Mouse (Mus musculus) midbrain, embryonic 14.5 days (tissue): ENCODE measurements around the gene Ssc5d. TPM values are rescaled to one million over a fixed set of nuclear protein-coding genes. Genes with fewer than 3 reads are reported as not detected.

Source experiments
- ATAC-seq: fragments of 200-750 bp; cut with Nextera tagmentation; 2 replicates; pipeline ENCODE4 v1.8.0; 2017; ENCODE audit warnings: moderate number of reproducible peaks, moderate library complexity; ENCODE audit not compliant: low FRiP score, low TSS enrichment
- DNase-seq: peaks from one replicate; pipeline ENCODE4 v3.0.0-alpha.2; 2015
- H3K27ac ChIP-seq: fragments of 300-500 bp; sonication (generic); replicated peaks from 2 replicates; pipeline ENCODE4 v1.5.1; 2014; ENCODE audit warnings: mild to moderate bottlenecking, low read depth, low read length, moderate library complexity
- H3K27me3 ChIP-seq: fragments of 300-500 bp; sonication (generic); 2 replicates; pipeline ENCODE4 v1.6.1; 2014; ENCODE audit warnings: low read length, control low read depth, mixed read lengths; ENCODE audit not compliant: control insufficient read depth, insufficient read depth
- H3K36me3 ChIP-seq: fragments of 300-500 bp; sonication (generic); 2 replicates; pipeline ENCODE4 v1.6.1; 2014; ENCODE audit warnings: low read length, control low read depth; ENCODE audit not compliant: control insufficient read depth, insufficient read depth
- H3K4me1 ChIP-seq: fragments of 300-500 bp; sonication (generic); 2 replicates; pipeline ENCODE4 v1.6.1; 2014; ENCODE audit warnings: mild to moderate bottlenecking, antibody characterized with exemption, low read length, control low read depth; ENCODE audit not compliant: control insufficient read depth, insufficient read depth
- H3K4me2 ChIP-seq: fragments of 300-500 bp; sonication (generic); 2 replicates; pipeline ENCODE4 v1.6.1; 2014; ENCODE audit warnings: mild to moderate bottlenecking, low read length, moderate library complexity
- H3K4me3 ChIP-seq: fragments of 300-500 bp; sonication (generic); replicated peaks from 2 replicates; pipeline ENCODE4 v1.5.1; 2014; ENCODE audit warnings: low read depth, low read length
- H3K9ac ChIP-seq: fragments of 300-500 bp; sonication (generic); replicated peaks from 2 replicates; pipeline ENCODE4 v1.6.1; 2014; ENCODE audit warnings: mild to moderate bottlenecking, low read length, moderate library complexity
- H3K9me3 ChIP-seq: fragments of 300-500 bp; sonication (generic); 2 replicates; pipeline ENCODE4 v1.6.1; 2016; ENCODE audit warnings: low read length, control low read depth, mixed read lengths; ENCODE audit not compliant: control insufficient read depth
- WGBS: fragments of 180-500 bp; shearing (Covaris S2); extraction: QIAGEN DNeasy Blood & Tissue Kit; methylation state at CpG from one replicate; pipeline ENCODE4 v1.1.7; 2014; 5-methylcytosine and 5-hydroxymethylcytosine counted together
- polyA plus RNA-seq: library from polyadenylated mRNA; unstranded; fragments of >200 nt; fragmentation: Nextera tagmentation; extraction: Ambion mirVana; gene quantifications from 2 replicates; pipeline ENCODE4 v1.2.1, GENCODE M21; 2014

Ssc5d gene
- polyA plus RNA-seq, 1 experiment from 2014 or later: 0.84 TPM

DNA sequence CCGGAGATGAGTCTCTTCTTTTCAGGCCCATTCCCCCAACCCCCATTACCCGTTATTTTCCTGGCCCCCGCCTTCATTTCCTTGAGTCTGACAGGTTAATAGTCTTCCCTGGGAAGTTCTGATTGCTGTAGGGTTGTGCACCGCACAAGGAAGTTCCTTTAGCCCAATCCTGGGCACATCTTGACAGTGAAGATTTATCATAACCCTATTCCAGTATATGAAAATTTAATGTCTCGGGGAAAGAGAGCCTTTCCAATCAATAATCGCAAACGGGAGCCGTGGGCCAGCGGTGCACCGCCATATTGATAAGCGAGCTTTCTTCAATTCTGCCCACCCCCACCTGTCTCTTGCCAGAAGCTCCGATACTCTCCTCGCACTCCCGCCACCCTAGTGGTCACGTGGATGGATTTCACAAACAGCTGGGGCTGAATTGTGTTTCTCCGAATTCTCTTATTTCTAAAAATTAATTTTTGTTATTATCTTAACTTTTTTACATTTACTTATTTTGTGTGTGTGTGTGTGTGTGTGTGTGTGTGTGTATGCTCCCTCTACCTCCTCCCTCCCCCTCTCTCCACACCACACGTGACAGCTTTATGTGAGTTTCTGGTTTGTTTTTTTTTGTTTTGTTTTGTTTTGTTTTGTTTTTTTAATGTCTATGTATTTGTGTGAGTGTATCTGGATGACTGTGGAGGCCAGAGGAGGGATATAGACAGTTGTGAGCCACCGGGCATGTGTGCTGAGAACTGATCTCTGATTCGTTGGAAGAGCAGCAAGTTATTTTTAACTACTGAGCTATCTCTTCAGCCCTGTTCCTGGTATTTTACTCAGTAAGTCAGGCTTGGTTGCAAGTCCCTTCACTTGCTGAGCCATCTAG lies 25.7 kb upstream of the Ssc5d start:
- H3K4me3 ChIP-seq: peak overlapping the region; percentile 31
- DNase-seq (peak; percentile 72), ATAC-seq (no peak)
- no peaks in the 10 kb centered on the region for H3K36me3 ChIP-seq
- 8% methylated on average over 19 of the region's 19 CpGs for WGBS
- H3K27me3 ChIP-seq: no peaks in the 10 kb centered on the region
- peaks cover 3% of the 10 kb centered on the region; the same call in 1 of the 2 replicates for H3K4me1 ChIP-seq
- 0 out of 2 replicates have a peak, but pooled peaks cover 3% of the 10 kb centered on the region for H3K9me3 ChIP-seq
- H3K27ac ChIP-seq: peak overlapping the region; percentile 26; the same call in 1 of the 2 replicates
- H3K4me2 ChIP-seq: peak overlapping the region; percentile 57
- peak overlapping the region; percentile 3; the same call in 1 of the 2 replicates for H3K9ac ChIP-seq

DNA sequence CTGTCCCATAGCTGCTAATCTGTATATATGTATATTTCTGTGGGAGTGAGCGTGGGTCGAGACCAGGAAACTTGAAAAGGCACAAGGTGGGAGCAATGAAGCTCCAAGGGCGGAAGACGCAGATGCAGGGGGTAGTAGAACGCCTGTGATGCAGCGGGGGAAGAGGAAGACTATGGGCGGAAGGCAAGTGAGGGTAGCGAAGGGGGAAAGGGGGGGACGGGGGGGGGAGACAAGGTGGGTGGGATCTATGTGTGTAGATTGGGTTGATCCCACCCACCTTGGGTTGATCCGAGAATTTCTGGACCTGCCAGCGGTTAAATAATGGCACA lies 25.1 kb upstream of the Ssc5d start:
- H3K4me2 ChIP-seq: peak overlapping the region; percentile 57
- no peak overlapping the region for H3K27ac ChIP-seq
- no peaks in the 10 kb centered on the region for H3K27me3 ChIP-seq
- peaks cover 3% of the 10 kb centered on the region; the same call in 1 of the 2 replicates for H3K4me1 ChIP-seq
- ATAC-seq (no peak), DNase-seq (no peak)
- WGBS: 19% methylated on average over 11 of the region's 11 CpGs
- no peaks in the 10 kb centered on the region for H3K36me3 ChIP-seq
- 0 out of 2 replicates have a peak, but pooled peaks cover 3% of the 10 kb centered on the region for H3K9me3 ChIP-seq
- peak overlapping the region; percentile 31 for H3K4me3 ChIP-seq
- H3K9ac ChIP-seq: no peak overlapping the region

GRCm38 (mm10) chr7:4901171-4901570 lies 24.4 kb upstream of the Ssc5d start:
- Histone ChIP-seq H3K4me2 (no peak overlapping the region), H3K9me3 (0 out of 2 replicates have a peak, but pooled peaks cover 3% of the 10 kb centered on the region), H3K4me3 (no peak overlapping the region), H3K9ac (no peak overlapping the region), H3K4me1 (peaks cover 3% of the 10 kb centered on the region; the same call in 1 of the 2 replicates), H3K27ac (no peak overlapping the region), H3K36me3 (no peaks in the 10 kb centered on the region), H3K27me3 (no peaks in the 10 kb centered on the region)
- ATAC-seq (no peak), DNase-seq (no peak)
- WGBS: 45% methylated on average over 8 of the region's 8 CpGs

GRCm38 (mm10) chr7:4902404-4902803 lies 23.2 kb upstream of the Ssc5d start:
- H3K4me2 ChIP-seq: no peak overlapping the region
- peaks cover 3% of the 10 kb centered on the region; the same call in 1 of the 2 replicates for H3K4me1 ChIP-seq
- 88% methylated on average over 9 of the region's 9 CpGs for WGBS
- H3K27ac ChIP-seq: no peak overlapping the region
- no peak overlapping the region for H3K4me3 ChIP-seq
- H3K9ac ChIP-seq: no peak overlapping the region
- H3K36me3 ChIP-seq: no peaks in the 10 kb centered on the region
- 0 out of 2 replicates have a peak, but pooled peaks cover 3% of the 10 kb centered on the region for H3K9me3 ChIP-seq
- no peak for DNase-seq
- H3K27me3 ChIP-seq: no peaks in the 10 kb centered on the region
- ATAC-seq: no peak

GRCm38 (mm10) chr7:4906466-4906950 lies 19.1 kb upstream of the Ssc5d start, which contains the start of gene Gm36210:
TSS of gene Gm36210 (minus strand) at chr7:4906516.
- Histone ChIP-seq H3K4me1 (no peaks in the 10 kb centered on the region), H3K27ac (no peak within 1 kb of the TSS), H3K9ac (no peak within 1 kb of the TSS), H3K9me3 (no peaks in the 10 kb centered on the region), H3K4me3 (no peak within 1 kb of the TSS), H3K4me2 (no peak within 1 kb of the TSS), H3K27me3 (no peaks in the 10 kb centered on the region), H3K36me3 (no peaks in the 10 kb centered on the region)
- WGBS: 46% methylated on average over 10 of the region's 10 CpGs
- ATAC-seq (no peak), DNase-seq (no peak)

- no peak overlapping the region for H3K9ac ChIP-seq
- H3K27me3 ChIP-seq: no peaks in the 10 kb centered on the region
- peak; percentile 84 for DNase-seq
- no peak for ATAC-seq
- H3K36me3 ChIP-seq: no peaks in the 10 kb centered on the region
- no peak overlapping the region for H3K4me3 ChIP-seq
- H3K4me2 ChIP-seq: 0 out of 2 replicates have a peak overlapping the region, but pooled peaks have one; percentile 11
- WGBS: 36% methylated on average over 9 of the region's 9 CpGs
- no peak overlapping the region for H3K27ac ChIP-seq
- H3K4me1 ChIP-seq: peaks cover 10% of the 10 kb centered on the region
- H3K9me3 ChIP-seq: no peaks in the 10 kb centered on the region
Measured at GRCm38 (mm10) chr7:4911561-4911960, 14.0 kb upstream of the Ssc5d start.

GRCm38 (mm10) chr7:4912248-4912647 lies 13.3 kb upstream of the Ssc5d start:
- Histone ChIP-seq H3K27me3 (no peaks in the 10 kb centered on the region), H3K4me1 (peaks cover 17% of the 10 kb centered on the region), H3K4me3 (no peak overlapping the region), H3K4me2 (0 out of 2 replicates have a peak overlapping the region, but pooled peaks have one; percentile 11), H3K27ac (no peak overlapping the region), H3K36me3 (no peaks in the 10 kb centered on the region), H3K9me3 (no peaks in the 10 kb centered on the region), H3K9ac (no peak overlapping the region)
- 62% methylated on average over 5 of the region's 5 CpGs for WGBS
- ATAC-seq: no peak
- DNase-seq: peak; percentile 24

- H3K9me3 ChIP-seq: no peaks in the 10 kb centered on the region
- peaks cover 25% of the 10 kb centered on the region for H3K36me3 ChIP-seq
- H3K9ac ChIP-seq: peak within 1 kb of the TSS; percentile 77
- peak within 1 kb of the TSS; percentile 60 for H3K4me3 ChIP-seq
- DNase-seq (peak; percentile 98), ATAC-seq (peak; percentile 92)
- peaks cover 17% of the 10 kb centered on the region for H3K4me1 ChIP-seq
- peak within 1 kb of the TSS; percentile 99 for H3K27ac ChIP-seq
- WGBS: under 1% methylated on average over 56 of the region's 56 CpGs
- no peaks in the 10 kb centered on the region for H3K27me3 ChIP-seq
- peak within 1 kb of the TSS; percentile 64 for H3K4me2 ChIP-seq
Measured at GRCm38 (mm10) chr7:4915007-4915665, 10.4 kb upstream of the Ssc5d start, which contains the start of gene Zfp628. TSS of gene Zfp628 (plus strand) at chr7:4915217.
